Mouse (Mus musculus) ES-Bruce4 (cell line): ENCODE measurements around the gene Itgb1bp2. TPM values are rescaled to one million over a fixed set of nuclear protein-coding genes. Genes with fewer than 3 reads are reported as not detected.

ENCODE experiments used
- H3K27ac ChIP-seq: 2 replicates; pipeline ENCODE4 v1.5.1; 2012; ENCODE audit warnings: low read length, inconsistent platforms; ENCODE audit not compliant: insufficient read depth
- H3K27me3 ChIP-seq: 2 replicates; pipeline ENCODE4 v1.6.1; 2012; ENCODE audit warnings: mild to moderate bottlenecking, low read length, inconsistent platforms; ENCODE audit not compliant: control insufficient read depth, poor library complexity, insufficient read depth, severe bottlenecking
- H3K36me3 ChIP-seq: 2 replicates; pipeline ENCODE4 v1.6.1; 2012; ENCODE audit warnings: inconsistent platforms, mild to moderate bottlenecking, low read length, moderate library complexity; ENCODE audit not compliant: control insufficient read depth, poor library complexity, insufficient read depth, severe bottlenecking
- H3K4me1 ChIP-seq: one replicate; pipeline ENCODE4 v1.8.1; 2011; ENCODE audit warnings: low read length; ENCODE audit not compliant: control insufficient read depth, insufficient read depth
- H3K4me3 ChIP-seq: 2 replicates; pipeline ENCODE4 v1.5.1; 2011; ENCODE audit warnings: low read depth, mild to moderate bottlenecking, low read length
- H3K9ac ChIP-seq: 2 replicates; pipeline ENCODE4 v1.6.1; 2012; ENCODE audit warnings: low read depth, mild to moderate bottlenecking, inconsistent platforms; ENCODE audit not compliant: poor library complexity, severe bottlenecking
- H3K9me3 ChIP-seq: replicated peaks from 2 replicates; pipeline ENCODE4 v1.6.1; 2012; ENCODE audit warnings: mild to moderate bottlenecking, low read length, inconsistent platforms; ENCODE audit not compliant: control insufficient read depth, poor library complexity, insufficient read depth, severe bottlenecking
- CTCF ChIP-seq: IDR thresholded peaks from one replicate; pipeline ENCODE4 v1.8.1; 2011; ENCODE audit warnings: low read depth, low read length
- EP300 ChIP-seq: IDR thresholded peaks from 2 replicates; pipeline ENCODE4 v1.6.1; 2011; ENCODE audit warnings: low read depth, low read length; ENCODE audit not compliant: insufficient read depth
- POLR2A ChIP-seq: IDR thresholded peaks from one replicate; pipeline ENCODE4 v1.8.1; 2011; ENCODE audit warnings: low read length; ENCODE audit not compliant: insufficient read depth
- polyA plus RNA-seq: library from polyadenylated mRNA; stranded (reverse); fragments of >200 nt; gene quantifications from 2 replicates; pipeline ENCODE4 v1.2.4, GENCODE M21; 2011; ENCODE audit warnings: low read depth; ENCODE audit not compliant: missing spikeins, insufficient read depth, insufficient read length

Gene Itgb1bp2
- polyA plus RNA-seq, 1 experiment = 2.3 TPM

DNA sequence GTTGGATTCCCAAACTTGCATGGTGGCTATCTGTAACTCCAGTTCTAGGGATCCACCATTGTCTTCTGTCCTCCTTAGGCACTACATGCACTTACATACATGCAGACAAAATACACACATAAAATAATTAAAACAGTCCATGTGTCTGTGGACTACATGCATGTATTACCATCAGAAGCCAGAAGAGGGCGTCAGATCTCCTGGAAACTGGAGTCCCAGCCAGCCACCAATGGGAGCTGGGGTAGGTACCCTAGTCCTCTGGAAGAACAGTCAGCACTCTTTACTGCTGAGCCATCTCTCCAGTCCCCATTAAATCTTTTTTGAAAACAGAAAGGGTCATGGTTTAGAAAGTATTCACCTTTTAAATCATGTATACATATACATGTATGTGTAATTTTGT is 21.1 kb upstream of the Itgb1bp2 start:
- no peaks in the 10 kb centered on the region for H3K27me3 ChIP-seq
- H3K9me3 ChIP-seq = no peaks in the 10 kb centered on the region
- TF ChIP-seq CTCF = peak; percentile 54
- TF ChIP-seq POLR2A = no peak
- TF ChIP-seq EP300 = no peak
- no peak overlapping the region for H3K27ac ChIP-seq
- H3K36me3 ChIP-seq = peaks cover 16% of the 10 kb centered on the region
- H3K9ac ChIP-seq = no peak overlapping the region
- no peaks in the 10 kb centered on the region for H3K4me1 ChIP-seq
- H3K4me3 ChIP-seq = no peak overlapping the region

DNA sequence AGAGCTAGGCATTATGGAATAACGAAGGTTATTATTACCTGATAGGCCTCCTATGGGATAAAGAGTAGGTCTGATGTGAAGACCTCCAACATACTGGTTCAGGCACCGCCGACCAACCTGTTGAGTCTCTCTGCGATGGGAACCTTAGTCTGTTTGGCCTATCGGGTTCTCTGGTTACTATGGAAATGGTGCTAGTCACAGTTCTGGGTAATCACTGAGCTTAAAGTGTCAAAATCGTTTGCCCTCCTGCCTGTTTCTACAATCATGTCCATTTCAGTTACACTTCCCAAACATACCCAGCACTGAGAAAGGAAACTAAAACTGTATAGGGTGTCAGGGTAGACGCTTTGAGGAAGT is 20.1 kb upstream of the Itgb1bp2 start:
- Histone ChIP-seq H3K4me3 (peak overlapping the region; percentile 92), H3K36me3 (peaks cover 20% of the 10 kb centered on the region), H3K27me3 (no peaks in the 10 kb centered on the region), H3K4me1 (no peaks in the 10 kb centered on the region), H3K9me3 (no peaks in the 10 kb centered on the region), H3K9ac (peak overlapping the region; percentile 44), H3K27ac (peak overlapping the region; percentile 78)
- TF ChIP-seq EP300 (no peak), POLR2A (no peak), CTCF (no peak)

DNA sequence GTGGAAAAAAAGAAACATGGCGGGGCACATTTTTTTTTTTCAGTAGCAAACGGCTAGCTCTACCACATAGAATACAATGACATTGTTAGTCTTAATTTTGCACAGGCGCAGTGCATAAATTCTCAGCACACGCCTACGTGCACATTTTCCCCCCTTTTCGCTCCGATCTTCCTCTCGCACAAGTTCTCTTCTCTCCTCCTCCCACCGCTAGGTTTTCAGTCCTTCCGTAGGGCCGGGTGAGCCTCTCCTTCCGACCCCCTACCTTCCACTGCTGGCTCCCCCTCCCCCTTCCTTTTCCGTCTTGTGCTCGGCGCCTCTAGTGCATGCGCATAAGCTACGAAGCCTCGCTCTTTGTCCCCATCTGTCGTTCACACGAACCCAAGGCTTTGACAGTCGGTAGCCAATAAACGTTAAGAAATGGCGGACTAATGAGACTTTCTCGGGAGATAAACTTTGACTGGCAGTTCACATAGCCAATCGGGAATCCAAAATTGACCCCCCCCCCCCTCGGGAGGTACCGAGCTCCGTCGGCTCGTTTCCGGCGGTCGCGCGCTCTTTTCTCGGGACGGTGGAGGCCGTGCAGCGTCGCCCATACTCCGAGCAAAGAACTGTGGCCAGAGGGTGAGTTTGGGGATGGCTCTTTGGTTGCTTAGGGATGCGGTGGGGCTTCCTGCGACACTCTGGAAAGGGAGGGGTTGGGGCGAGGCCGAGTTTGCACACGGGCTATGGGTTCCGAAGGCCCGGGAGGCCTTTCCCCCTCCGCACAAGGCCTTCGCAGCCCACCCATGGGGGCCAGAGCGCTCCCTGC is 19.5 kb upstream of the Itgb1bp2 start, which contains the start of gene Nono:
Gene Nono, plus strand, starts transcription at position 177 of the 808 bp plus-strand sequence.
- no peaks in the 10 kb centered on the region for H3K9me3 ChIP-seq
- TF ChIP-seq POLR2A = no peak
- no peak for TF ChIP-seq CTCF
- no peak for TF ChIP-seq EP300
- H3K9ac ChIP-seq = peak within 1 kb of the TSS; percentile 80

DNA sequence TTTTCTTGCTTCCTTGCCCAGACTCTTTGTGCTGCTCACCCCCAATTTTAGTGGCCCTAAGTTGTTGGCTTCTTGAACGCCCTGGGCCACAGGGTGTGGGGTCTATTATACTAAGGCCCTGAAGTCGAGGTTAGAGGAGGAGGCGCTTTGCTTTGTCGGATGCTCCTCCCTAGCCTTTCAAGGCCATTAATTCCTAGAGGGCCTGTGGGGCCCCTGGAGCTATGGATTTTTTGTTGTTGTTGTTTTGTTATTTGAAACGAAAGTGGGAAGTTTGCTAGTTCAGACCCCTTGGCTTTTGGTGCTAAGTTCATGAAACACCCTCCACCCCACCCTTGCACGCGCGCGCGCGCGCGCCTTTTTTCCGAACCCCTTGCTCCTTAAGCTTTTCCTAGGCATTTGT is 18.9 kb upstream of the Itgb1bp2 start:
- Histone ChIP-seq H3K27ac (peak overlapping the region; percentile 94), H3K27me3 (no peaks in the 10 kb centered on the region), H3K9ac (peak overlapping the region; percentile 80), H3K4me1 (no peaks in the 10 kb centered on the region), H3K4me3 (peak overlapping the region; percentile 95), H3K9me3 (no peaks in the 10 kb centered on the region), H3K36me3 (peaks cover 22% of the 10 kb centered on the region)
- TF ChIP-seq POLR2A (no peak), EP300 (no peak), CTCF (no peak)

More for the DNA sequence above, 19.5 kb upstream of the Itgb1bp2 start, which contains the start of gene Nono:
- H3K27ac ChIP-seq = peak within 1 kb of the TSS; percentile 94
- H3K4me1 ChIP-seq = no peaks in the 10 kb centered on the region
- peak within 1 kb of the TSS; percentile 95 for H3K4me3 ChIP-seq
- H3K27me3 ChIP-seq = no peaks in the 10 kb centered on the region
- H3K36me3 ChIP-seq = peaks cover 22% of the 10 kb centered on the region

GRCm38 (mm10) chrX:101451147-101451546 is 2.3 kb downstream of the Itgb1bp2 start:
- Histone ChIP-seq H3K27ac (no peak overlapping the region), H3K27me3 (no peaks in the 10 kb centered on the region), H3K9ac (no peak overlapping the region), H3K4me1 (no peaks in the 10 kb centered on the region), H3K9me3 (no peaks in the 10 kb centered on the region), H3K4me3 (no peak overlapping the region), H3K36me3 (peaks cover 23% of the 10 kb centered on the region)
- no peak for TF ChIP-seq CTCF
- TF ChIP-seq POLR2A = no peak
- TF ChIP-seq EP300 = no peak

DNA sequence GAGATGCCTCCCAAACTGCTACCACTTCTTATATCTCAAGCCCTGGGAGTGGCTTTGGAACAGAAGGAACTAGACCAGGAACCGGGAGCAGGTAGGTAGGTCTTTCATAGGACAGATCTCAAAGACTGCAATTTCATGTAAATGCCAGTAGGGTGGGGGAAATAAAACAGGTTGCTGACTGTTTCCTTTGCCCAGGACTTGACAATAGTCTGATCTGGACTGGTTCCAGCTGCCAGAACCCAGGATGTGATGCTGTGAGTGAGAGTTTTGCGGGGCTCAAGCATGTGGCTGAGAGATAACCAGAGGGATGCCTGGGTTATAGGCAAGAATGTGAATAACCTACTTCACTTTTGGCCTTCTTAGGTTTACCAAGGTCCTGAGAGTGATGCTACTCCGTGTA is 2.7 kb downstream of the Itgb1bp2 start:
- no peaks in the 10 kb centered on the region for H3K27me3 ChIP-seq
- no peak overlapping the region for H3K27ac ChIP-seq
- no peaks in the 10 kb centered on the region for H3K4me1 ChIP-seq
- no peak overlapping the region for H3K4me3 ChIP-seq
- no peak overlapping the region for H3K9ac ChIP-seq
- H3K9me3 ChIP-seq = no peaks in the 10 kb centered on the region
- TF ChIP-seq CTCF (no peak), EP300 (no peak), POLR2A (no peak)
- peaks cover 19% of the 10 kb centered on the region for H3K36me3 ChIP-seq
